Mouse (Mus musculus): Measurements from ENCODE around the gene Igf2bp1.

- TF ChIP-seq CTCF (IDR thresholded peaks at IDR 0.05; ENCODE audit: insufficient read depth, low read depth, low read length): no peak
- TF ChIP-seq POLR2A (IDR thresholded peaks at IDR 0.05; ENCODE audit: insufficient read depth, low read depth, low read length): no peak
Observed at GRCm38 (mm10) chr11:96007516-96008235, 1.9 kb upstream of the Igf2bp1 start.
